Mouse (Mus musculus) liver, adult 2 months (tissue): ENCODE results near the gene Abracl.

Experiments used
- CTCF ChIP-seq: fragments of 200-500 bp; IDR thresholded peaks from 2 replicates; pipeline ENCODE4 v1.5.1; 2011; ENCODE audit warnings: low read depth, low read length, control low read depth
- POLR2A ChIP-seq: fragments of 200-500 bp; IDR thresholded peaks from 2 replicates; pipeline ENCODE4 v1.6.1; 2011; ENCODE audit warnings: low read length, control low read depth; ENCODE audit not compliant: insufficient read depth; ENCODE audit errors: extremely low read depth

GRCm38 (mm10) chr10:18069576-18069975, 46.5 kb upstream of the Abracl start:
- TF ChIP-seq POLR2A (no peak), CTCF (no peak)
